Mouse (Mus musculus): ENCODE measurements around the gene Zfp663.

- TF ChIP-seq CTCF (IDR thresholded peaks at IDR 0.05; ENCODE audit: extremely low read depth, insufficient read depth, low read length) (no peak), POLR2A (IDR thresholded peaks at IDR 0.05; ENCODE audit: extremely low read depth, insufficient read depth, low read length) (no peak)
Measured at GRCm38 (mm10) chr2:165301409-165301808, 67.1 kb downstream of the Zfp663 start.
